18 mouse cellular contexts compared by ENCODE assay signal in genomic region chr1:160251388-160252007, GRCm38 (mm10). TPM values are rescaled to one million over a fixed set of nuclear protein-coding genes. Genes with fewer than 3 reads are reported as not detected.
DNase-seq lines count a peak whose midpoint lies in the region; ATAC-seq and TF ChIP-seq lines count a peak whose summit lies in the region.
"Had no signal": no experiment of that assay in that cellular context is flagged by ENCODE, and none has a peak within 500 bp of the region (broad histone marks: within the 10 kb centered on the region; RNA-seq: fewer than 3 reads in every experiment).

No protein-coding gene starts in this region.

- H3K79me2 ChIP-seq in CH12.LX (replicated peaks; ENCODE audit: control insufficient read depth, extremely low read depth, insufficient read depth, poor library complexity, severe bottlenecking) = peaks cover 23% of the 10 kb centered on the region

- no peak for DNase-seq in limb, embryonic 14.5 days (ENCODE audit: low spot score)
- no peak for DNase-seq in limb, embryonic 10.5 days (ENCODE audit: low spot score)
- peak; percentile 56 for DNase-seq in CH12.LX (ENCODE audit: extremely low read depth)
- DNase-seq in hindbrain, embryonic 11.5 days (ENCODE audit: low spot score) = no peak
- DNase-seq in cerebellum, adult 9-11 months = no peak
- DNase-seq: adrenal gland, adult 2 months; cerebellum, adult 8-10 months; forebrain, postnatal 0 days; heart, postnatal 4 days; kidney, adult 11 months; liver, postnatal 0 days had no signal

- H3K4me2 ChIP-seq in limb, embryonic 14.5 days (replicated peaks; ENCODE audit: low read depth, low read length, severe bottlenecking) = no peak overlapping the region
- peak overlapping the region; percentile 70 for H3K4me2 ChIP-seq in CH12.LX (ENCODE audit: insufficient read depth, low read depth, poor library complexity, severe bottlenecking)
- no peak overlapping the region for H3K4me2 ChIP-seq in embryonic facial prominence, embryonic 15.5 days (replicated peaks)
- H3K4me2 ChIP-seq in hindbrain, embryonic 11.5 days (replicated peaks; ENCODE audit: low read depth, low read length) = no peak overlapping the region
- H3K4me2 ChIP-seq: embryonic facial prominence, embryonic 13.5 days; heart, embryonic 11.5 days had no signal

- no peak for TF ChIP-seq CTCF in CH12.LX (conservative IDR thresholded peaks at IDR 0.05 in 1 of 2, IDR thresholded peaks at IDR 0.05 in 1 of 2; ENCODE audit: low read depth in 2 of 2, low read length in 2 of 2)

- in situ Hi-C loops in CH12.LX (cut with MboI; ENCODE audit: low pct_ligation_motif_present, low pct_unique_long_range_greater_than_20kb, low sequenced_read_pairs) = no loop called here

- TF ChIP-seq POLR2A in limb, embryonic 14.5 days (IDR thresholded peaks at IDR 0.05; ENCODE audit: borderline replicate concordance, extremely low read depth, insufficient read depth, insufficient read length) = no peak
- TF ChIP-seq POLR2A in CH12.LX (IDR thresholded peaks at IDR 0.05; ENCODE audit: low read depth, low read length) = no peak

- H3K4me3 ChIP-seq in limb, embryonic 14.5 days (replicated peaks; ENCODE audit: low read length) = no peak overlapping the region
- H3K4me3 ChIP-seq in limb, embryonic 10.5 days = no peak overlapping the region
- H3K4me3 ChIP-seq in CH12.LX (replicated peaks in 1 of 3; ENCODE audit: low read depth in 2 of 3, low read length in 2 of 3, poor library complexity in 1 of 3) = peak overlapping the region in 2 of 3 experiments; percentile 24 to 62
- H3K4me3 ChIP-seq in embryonic facial prominence, embryonic 15.5 days (replicated peaks) = no peak overlapping the region
- H3K4me3 ChIP-seq in megakaryocyte, embryonic 14.5 days (replicated peaks) = peak overlapping the region; percentile 77
- no peak overlapping the region for H3K4me3 ChIP-seq in hindbrain, embryonic 11.5 days (ENCODE audit: low read depth, low read length)
- H3K4me3 ChIP-seq: embryonic facial prominence, embryonic 13.5 days; forebrain, embryonic 10.5 days; midbrain, embryonic 10.5 days had no signal

- TF ChIP-seq RAD21 in CH12.LX (IDR thresholded peaks at IDR 0.05; ENCODE audit: low read depth, low read length) = no peak

- no peak for ATAC-seq in limb, embryonic 14.5 days (ENCODE audit: low FRiP score, low read depth)
- ATAC-seq in embryonic facial prominence, embryonic 15.5 days (ENCODE audit: insufficient number of reproducible peaks, low FRiP score, low TSS enrichment, low read depth) = no peak
- no peak for ATAC-seq in hindbrain, embryonic 11.5 days (ENCODE audit: low FRiP score)
- ATAC-seq: forebrain, postnatal 0 days; hindbrain, postnatal 0 days; liver, postnatal 0 days had no signal

- peak overlapping the region; percentile 16; the same call in 1 of the 2 replicates for H3K27ac ChIP-seq in limb, embryonic 14.5 days (replicated peaks; ENCODE audit: low read depth, low read length)
- no peak overlapping the region for H3K27ac ChIP-seq in limb, embryonic 10.5 days
- H3K27ac ChIP-seq in CH12.LX (ENCODE audit: insufficient read depth, low read depth) = peak overlapping the region; percentile 64
- 0 out of 2 replicates have a peak overlapping the region, but pooled peaks have one; percentile 0 for H3K27ac ChIP-seq in embryonic facial prominence, embryonic 15.5 days (replicated peaks)
- H3K27ac ChIP-seq in hindbrain, embryonic 11.5 days (ENCODE audit: low read depth, low read length) = no peak overlapping the region
- H3K27ac ChIP-seq: forebrain, embryonic 10.5 days; hindbrain, postnatal 0 days; midbrain, embryonic 10.5 days had no signal

- peak; percentile 64; the same call in 1 of the 2 replicates for TF ChIP-seq EP300 in CH12.LX (IDR thresholded peaks at IDR 0.05; ENCODE audit: low read length)

- dilution Hi-C loops in CH12.LX (cut with MboI; ENCODE audit: extremely low pct_ligation_motif_present, extremely low pct_unique_long_range_greater_than_20kb, low sequenced_read_pairs) = no loop called here

- H3K4me1 ChIP-seq in limb, embryonic 14.5 days (ENCODE audit: control insufficient read depth, insufficient read depth, low read length) = 0 out of 2 replicates have a peak, but pooled peaks cover 9% of the 10 kb centered on the region
- H3K4me1 ChIP-seq in limb, embryonic 10.5 days = 0 out of 2 replicates have a peak, but pooled peaks cover 3% of the 10 kb centered on the region
- peaks cover 0 to 50% of the 10 kb centered on the region in 2 experiments; a peak in 2 of 4 replicates for H3K4me1 ChIP-seq in CH12.LX (ENCODE audit: control insufficient read depth in 1 of 2, insufficient read depth in 2 of 2)
- no peaks in the 10 kb centered on the region for H3K4me1 ChIP-seq in embryonic facial prominence, embryonic 15.5 days
- H3K4me1 ChIP-seq in megakaryocyte, embryonic 14.5 days = peaks cover 79% of the 10 kb centered on the region
- H3K4me1 ChIP-seq in hindbrain, embryonic 11.5 days (replicated peaks; ENCODE audit: control insufficient read depth, insufficient read depth, low read length) = no peaks in the 10 kb centered on the region
- H3K4me1 ChIP-seq: forebrain, embryonic 10.5 days; midbrain, embryonic 10.5 days had no signal

- WGBS in limb, embryonic 14.5 days = 58% methylated on average over 5 of the region's 5 CpGs
- 87% methylated on average over 5 of the region's 5 CpGs for WGBS in limb, embryonic 10.5 days
- 42% methylated on average over 5 of the region's 5 CpGs for WGBS in embryonic facial prominence, embryonic 15.5 days
- WGBS in hindbrain, embryonic 11.5 days = 74% methylated on average over 5 of the region's 5 CpGs

- no peaks in the 10 kb centered on the region for H3K27me3 ChIP-seq in limb, embryonic 14.5 days (ENCODE audit: control insufficient read depth, insufficient read depth, low read length)
- no peaks in the 10 kb centered on the region for H3K27me3 ChIP-seq in limb, embryonic 10.5 days (ENCODE audit: low read depth, poor library complexity, severe bottlenecking)
- H3K27me3 ChIP-seq in CH12.LX (replicated peaks) = no peaks in the 10 kb centered on the region
- H3K27me3 ChIP-seq in embryonic facial prominence, embryonic 15.5 days = no peaks in the 10 kb centered on the region
- no peaks in the 10 kb centered on the region for H3K27me3 ChIP-seq in megakaryocyte, embryonic 14.5 days (replicated peaks)
- no peaks in the 10 kb centered on the region for H3K27me3 ChIP-seq in hindbrain, embryonic 11.5 days (ENCODE audit: control insufficient read depth, insufficient read depth, low read length)
- H3K27me3 ChIP-seq: embryonic facial prominence, embryonic 13.5 days had no signal

- no peaks in the 10 kb centered on the region for H3K36me3 ChIP-seq in limb, embryonic 14.5 days (ENCODE audit: control insufficient read depth, insufficient read depth, low read length)
- H3K36me3 ChIP-seq in limb, embryonic 10.5 days = no peaks in the 10 kb centered on the region
- H3K36me3 ChIP-seq in CH12.LX (replicated peaks in 1 of 2; ENCODE audit: control insufficient read depth in 1 of 2, insufficient read depth in 1 of 2, low read length in 1 of 2) = peaks cover 12 to 23% of the 10 kb centered on the region in 2 experiments
- no peaks in the 10 kb centered on the region for H3K36me3 ChIP-seq in embryonic facial prominence, embryonic 15.5 days
- peaks cover 93% of the 10 kb centered on the region for H3K36me3 ChIP-seq in megakaryocyte, embryonic 14.5 days (replicated peaks; ENCODE audit: low read length)
- no peaks in the 10 kb centered on the region for H3K36me3 ChIP-seq in hindbrain, embryonic 11.5 days (ENCODE audit: control insufficient read depth, insufficient read depth, low read length)
- H3K36me3 ChIP-seq: forebrain, embryonic 10.5 days; midbrain, embryonic 10.5 days had no signal

- H3K9ac ChIP-seq in limb, embryonic 14.5 days (ENCODE audit: low read depth, low read length, severe bottlenecking) = no peak overlapping the region
- H3K9ac ChIP-seq in CH12.LX (ENCODE audit: insufficient read depth, low read depth) = peak overlapping the region; percentile 72
- H3K9ac ChIP-seq in embryonic facial prominence, embryonic 15.5 days = no peak overlapping the region
- H3K9ac ChIP-seq in hindbrain, embryonic 11.5 days (ENCODE audit: low read depth, low read length) = no peak overlapping the region
- H3K9ac ChIP-seq: embryonic facial prominence, embryonic 13.5 days; forebrain, postnatal 0 days; liver, postnatal 0 days had no signal

- no peaks in the 10 kb centered on the region for H3K9me3 ChIP-seq in limb, embryonic 14.5 days (ENCODE audit: control insufficient read depth, low read length)
- no peaks in the 10 kb centered on the region for H3K9me3 ChIP-seq in limb, embryonic 10.5 days (replicated peaks)
- no peaks in the 10 kb centered on the region for H3K9me3 ChIP-seq in CH12.LX (replicated peaks; ENCODE audit: low read length)
- no peaks in the 10 kb centered on the region for H3K9me3 ChIP-seq in embryonic facial prominence, embryonic 15.5 days (replicated peaks)
- no peaks in the 10 kb centered on the region for H3K9me3 ChIP-seq in megakaryocyte, embryonic 14.5 days
- no peaks in the 10 kb centered on the region for H3K9me3 ChIP-seq in hindbrain, embryonic 11.5 days (ENCODE audit: control insufficient read depth, low read length)
- H3K9me3 ChIP-seq: embryonic facial prominence, embryonic 13.5 days; forebrain, embryonic 10.5 days; midbrain, embryonic 10.5 days had no signal

RNA-seq across cellular contexts. Expression of gene Cacybp, which starts 38.8 kb away (rescaled TPM):
- polyA plus RNA-seq in limb, embryonic 14.5 days (2012; rRNA removed) = 34.7 and 60.5 TPM in 2 replicates
- polyA plus RNA-seq in limb, embryonic 14.5 days (2014; fragmentation: Nextera tagmentation; extraction: Ambion mirVana) = 194 and 200 TPM in 2 replicates
- polyA plus RNA-seq in limb, embryonic 10.5 days (2016; fragmentation: Nextera tagmentation; extraction: Ambion mirVana) = 312 and 387 TPM in 2 replicates
- total RNA-seq in CH12.LX (2012; rRNA removed) (130 and 174 TPM in 2 replicates), CH12.LX (2014; rRNA removed) (390 and 459 TPM in 2 replicates)
- polyA plus RNA-seq in CH12.LX (2012; ENCODE audit: insufficient read length, low read depth) = 357 and 459 TPM in 2 replicates
- 172 and 191 TPM in 2 replicates for polyA plus RNA-seq in embryonic facial prominence, embryonic 15.5 days (2015; fragmentation: Nextera tagmentation; extraction: Ambion mirVana)
- 75.5 and 79.1 TPM in 2 replicates for polyA plus RNA-seq in megakaryocyte, embryonic 14.5 days (2012; ENCODE audit: insufficient read depth, low replicate concordance)
- 299 and 310 TPM in 2 replicates for polyA plus RNA-seq in hindbrain, embryonic 11.5 days (2014; fragmentation: Nextera tagmentation; extraction: Ambion mirVana)

RNA-seq across cellular contexts. Expression of gene Mrps14, which starts 56.5 kb away (rescaled TPM):
- 44.5 and 53.7 TPM in 2 replicates for polyA plus RNA-seq in limb, embryonic 14.5 days (2012; rRNA removed)
- 228 and 243 TPM in 2 replicates for polyA plus RNA-seq in limb, embryonic 14.5 days (2014; fragmentation: Nextera tagmentation; extraction: Ambion mirVana)
- polyA plus RNA-seq in limb, embryonic 10.5 days (2016; fragmentation: Nextera tagmentation; extraction: Ambion mirVana) = 223 and 226 TPM in 2 replicates
- total RNA-seq in CH12.LX (2012; rRNA removed) (103 and 107 TPM in 2 replicates), CH12.LX (2014; rRNA removed) (142 and 147 TPM in 2 replicates)
- polyA plus RNA-seq in CH12.LX (2012; ENCODE audit: insufficient read length, low read depth) = 103 and 106 TPM in 2 replicates
- 225 and 232 TPM in 2 replicates for polyA plus RNA-seq in embryonic facial prominence, embryonic 15.5 days (2015; fragmentation: Nextera tagmentation; extraction: Ambion mirVana)
- 0.86 TPM in 1 of 2 replicates, not detected in the other for polyA plus RNA-seq in megakaryocyte, embryonic 14.5 days (2012; ENCODE audit: insufficient read depth, low replicate concordance)
- polyA plus RNA-seq in hindbrain, embryonic 11.5 days (2014; fragmentation: Nextera tagmentation; extraction: Ambion mirVana) = 221 and 233 TPM in 2 replicates

Comparison
In these comparisons a context has a peak if more than half of its experiments do, and no peak if none do; other contexts are left out.
1. H3K27ac ChIP-seq: peak in limb, embryonic 14.5 days (single experiment), CH12.LX (single experiment) and embryonic facial prominence, embryonic 15.5 days (single experiment); none in limb, embryonic 10.5 days (single experiment) and hindbrain, embryonic 11.5 days (single experiment).
2. H3K4me3 ChIP-seq: peak in CH12.LX (2 of 3) and megakaryocyte, embryonic 14.5 days (single experiment); none in limb, embryonic 14.5 days (single experiment), limb, embryonic 10.5 days (single experiment), embryonic facial prominence, embryonic 15.5 days (single experiment) and hindbrain, embryonic 11.5 days (single experiment).
3. RNA of gene Mrps14, which starts 56.5 kb away (polyA plus RNA-seq): 44.5 to 243 TPM in limb, embryonic 14.5 days, 221 to 233 TPM in hindbrain, embryonic 11.5 days, 225 to 232 TPM in embryonic facial prominence, embryonic 15.5 days, 223 to 226 TPM in limb, embryonic 10.5 days and 103 to 106 TPM in CH12.LX; 0.86 TPM in megakaryocyte, embryonic 14.5 days; every median in the first group is over 10 times any median in the second.